Comparison of ENCODE assay signal across 9 mouse cellular contexts in genomic region chr6:34909631-34910345, GRCm38 (mm10). TPM values are rescaled to one million over a fixed set of nuclear protein-coding genes. Genes with fewer than 3 reads are reported as not detected.
DNase-seq lines count a peak whose midpoint lies in the region; ATAC-seq and TF ChIP-seq lines count a peak whose summit lies in the region.
"Had no signal": no experiment of that assay in that cellular context is flagged by ENCODE, and none has a peak within 500 bp of the region (broad histone marks: within the 10 kb centered on the region; RNA-seq: fewer than 3 reads in every experiment).

No protein-coding gene starts in this region.

- peak overlapping the region; percentile 81 for H3K4me2 ChIP-seq in hindbrain, postnatal 0 days (ENCODE audit: low read depth, low read length)
- H3K4me2 ChIP-seq in midbrain, embryonic 13.5 days (replicated peaks): peak overlapping the region; percentile 78

- DNase-seq in kidney, adult 11 months: peak; percentile 51
- DNase-seq in kidney, postnatal 10 days: no peak
- no peak for DNase-seq in hindbrain, postnatal 0 days (ENCODE audit: low spot score)
- DNase-seq in urinary bladder, adult 18-20 months (ENCODE audit: low spot score in 2 of 2): no peak
- DNase-seq in spleen, adult 12 weeks (ENCODE audit: low spot score): no peak
- DNase-seq in cerebellum, adult 9-11 months: no peak

- ATAC-seq in hindbrain, postnatal 0 days: no peak
- ATAC-seq in midbrain, embryonic 13.5 days: no peak

- H3K4me1 ChIP-seq in cortical plate, adult 2 months (ENCODE audit: control insufficient read depth, insufficient read depth, low read length): peaks cover 13% of the 10 kb centered on the region; the same call in 1 of the 2 replicates
- peaks cover 11% of the 10 kb centered on the region; the same call in 1 of the 2 replicates for H3K4me1 ChIP-seq in hindbrain, postnatal 0 days (ENCODE audit: insufficient read depth, low read length)
- peaks cover 22% of the 10 kb centered on the region for H3K4me1 ChIP-seq in midbrain, embryonic 13.5 days (replicated peaks)

- 42% methylated on average over 8 of the region's 8 CpGs for WGBS in hindbrain, postnatal 0 days
- 53% methylated on average over 8 of the region's 8 CpGs for WGBS in midbrain, embryonic 13.5 days

- H3K36me3 ChIP-seq in hindbrain, postnatal 0 days (ENCODE audit: insufficient read depth, low read length): peaks cover 18% of the 10 kb centered on the region; the same call in 1 of the 2 replicates
- H3K36me3 ChIP-seq in midbrain, embryonic 13.5 days: peaks cover 33% of the 10 kb centered on the region

- H3K9ac ChIP-seq in hindbrain, postnatal 0 days (replicated peaks; ENCODE audit: low read length): peak overlapping the region; percentile 76
- peak overlapping the region; percentile 75 for H3K9ac ChIP-seq in midbrain, embryonic 13.5 days (replicated peaks)

- no peaks in the 10 kb centered on the region for H3K27me3 ChIP-seq in hindbrain, postnatal 0 days (ENCODE audit: insufficient read depth, low read length)
- no peaks in the 10 kb centered on the region for H3K27me3 ChIP-seq in midbrain, embryonic 13.5 days

- H3K27ac ChIP-seq in cortical plate, adult 2 months (ENCODE audit: insufficient read depth, low read length): no peak overlapping the region
- peak overlapping the region; percentile 90 for H3K27ac ChIP-seq in hindbrain, postnatal 0 days
- peak overlapping the region; percentile 85 for H3K27ac ChIP-seq in midbrain, embryonic 13.5 days

- TF ChIP-seq POLR2A in cortical plate, adult 2 months (IDR thresholded peaks at IDR 0.05; ENCODE audit: extremely low read depth, insufficient read depth, low read length): no peak

- TF ChIP-seq CTCF in cortical plate, adult 2 months (IDR thresholded peaks at IDR 0.05; ENCODE audit: extremely low read depth, insufficient read depth, low read length): no peak
- TF ChIP-seq CTCF in hindbrain, postnatal 0 days (IDR thresholded peaks at IDR 0.05; ENCODE audit: low read depth): no peak

- H3K4me3 ChIP-seq in cortical plate, adult 2 months (ENCODE audit: insufficient read depth, low read length): peak overlapping the region; percentile 62
- peak overlapping the region; percentile 78 for H3K4me3 ChIP-seq in hindbrain, postnatal 0 days (ENCODE audit: low read length)
- H3K4me3 ChIP-seq in midbrain, embryonic 13.5 days (replicated peaks): peak overlapping the region; percentile 77

- no peaks in the 10 kb centered on the region for H3K9me3 ChIP-seq in hindbrain, postnatal 0 days (ENCODE audit: low read length)
- no peaks in the 10 kb centered on the region for H3K9me3 ChIP-seq in midbrain, embryonic 13.5 days

RNA-seq across cellular contexts. Expression of gene Wdr91, which starts 0.9 kb away (rescaled TPM):
- polyA plus RNA-seq in cortical plate, adult 2 months (2012; rRNA removed): 31.2 and 31.8 TPM in 2 replicates
- total RNA-seq in hindbrain, postnatal 0 days (2014; rRNA removed): 52.7 and 61.3 TPM in 2 replicates
- 17.9 and 18.2 TPM in 2 replicates for polyA plus RNA-seq in hindbrain, postnatal 0 days (2015; fragmentation: Nextera tagmentation; extraction: Ambion mirVana)
- 12.0 and 13.9 TPM in 2 replicates for polyA plus RNA-seq in midbrain, embryonic 13.5 days (2015; fragmentation: Nextera tagmentation; extraction: Ambion mirVana)

RNA-seq across cellular contexts. Expression of gene Stra8, which starts 10.2 kb away (rescaled TPM):
- polyA plus RNA-seq in cortical plate, adult 2 months (2012; rRNA removed): not detected in 2 replicates
- not detected in 2 replicates for total RNA-seq in hindbrain, postnatal 0 days (2014; rRNA removed)
- not detected in 2 replicates for polyA plus RNA-seq in hindbrain, postnatal 0 days (2015; fragmentation: Nextera tagmentation; extraction: Ambion mirVana)
- not detected in 2 replicates for polyA plus RNA-seq in midbrain, embryonic 13.5 days (2015; fragmentation: Nextera tagmentation; extraction: Ambion mirVana)
- total RNA-seq: left cerebral cortex, postnatal 25 days had no signal

RNA-seq across cellular contexts. Expression of gene Cyren, which starts 31.9 kb away (rescaled TPM):
- 6.4 and 6.5 TPM in 2 replicates for polyA plus RNA-seq in cortical plate, adult 2 months (2012; rRNA removed)
- 3.6 and 4.3 TPM in 2 replicates for total RNA-seq in hindbrain, postnatal 0 days (2014; rRNA removed)
- polyA plus RNA-seq in hindbrain, postnatal 0 days (2015; fragmentation: Nextera tagmentation; extraction: Ambion mirVana): 4.9 and 5.2 TPM in 2 replicates
- polyA plus RNA-seq in midbrain, embryonic 13.5 days (2015; fragmentation: Nextera tagmentation; extraction: Ambion mirVana): 11.6 and 12.1 TPM in 2 replicates

RNA-seq across cellular contexts. Expression of gene Tmem140, which starts 46.8 kb away (rescaled TPM):
- polyA plus RNA-seq in cortical plate, adult 2 months (2012; rRNA removed): 1.8 and 2.7 TPM in 2 replicates
- total RNA-seq in hindbrain, postnatal 0 days (2014; rRNA removed): 1.3 and 1.7 TPM in 2 replicates
- 0.72 and 0.79 TPM in 2 replicates for polyA plus RNA-seq in hindbrain, postnatal 0 days (2015; fragmentation: Nextera tagmentation; extraction: Ambion mirVana)
- polyA plus RNA-seq in midbrain, embryonic 13.5 days (2015; fragmentation: Nextera tagmentation; extraction: Ambion mirVana): 0.96 and 1.5 TPM in 2 replicates
